Mouse (Mus musculus): ENCODE data around the gene Lat2.
"Not testable (repeated sequence)": the region's sequence is repeated elsewhere in the genome, so short reads cannot be mapped to it uniquely, and the experiment has no call there.

The Lat2 gene

DNA sequence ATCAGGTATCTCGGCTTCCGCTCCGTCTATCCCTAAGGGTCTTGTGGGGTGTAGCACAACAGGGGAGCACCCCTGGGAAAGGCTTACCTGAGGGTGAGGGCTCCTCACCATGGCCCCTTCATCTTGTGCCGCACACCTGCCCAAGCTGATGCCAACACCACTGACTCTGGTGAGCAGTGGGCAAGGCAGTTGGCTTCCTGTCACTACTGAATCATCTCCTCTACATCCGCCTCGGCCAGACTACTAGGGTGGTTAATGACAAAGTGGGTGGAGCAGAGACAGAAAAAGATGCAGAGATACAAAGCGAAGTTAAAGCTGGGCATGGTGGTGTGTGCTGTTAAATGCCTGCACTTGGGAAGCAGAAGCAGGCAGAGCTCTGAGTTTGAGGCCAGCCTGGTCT lies at the start of gene Lat2:
TSS of gene Lat2 (minus strand) at position 224 of the 400 bp plus-strand sequence.
- DNase-seq (ENCODE audit: low spot score): no peak

DNA sequence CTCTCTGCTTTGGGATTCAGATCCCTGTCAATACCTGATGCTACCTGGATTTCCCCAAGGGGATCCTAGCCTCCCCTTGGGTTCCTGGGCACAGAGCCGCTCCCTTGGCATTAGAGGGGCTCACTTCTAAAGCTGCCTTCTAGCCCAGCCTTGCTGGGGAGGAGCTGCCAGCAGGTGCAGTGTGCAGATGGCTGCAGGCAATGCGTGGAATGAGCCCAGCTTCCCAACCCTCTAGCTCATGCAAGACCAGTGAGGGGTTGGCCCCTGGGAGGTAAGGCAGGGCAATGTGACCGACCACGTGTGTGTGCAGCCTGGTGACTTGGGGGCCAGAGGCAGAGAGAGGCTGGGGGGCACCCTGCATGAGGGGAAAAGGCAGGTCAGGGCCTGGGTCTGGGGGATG lies 41.9 kb upstream of the Lat2 start:
- no peak for DNase-seq (ENCODE audit: low spot score)

DNA sequence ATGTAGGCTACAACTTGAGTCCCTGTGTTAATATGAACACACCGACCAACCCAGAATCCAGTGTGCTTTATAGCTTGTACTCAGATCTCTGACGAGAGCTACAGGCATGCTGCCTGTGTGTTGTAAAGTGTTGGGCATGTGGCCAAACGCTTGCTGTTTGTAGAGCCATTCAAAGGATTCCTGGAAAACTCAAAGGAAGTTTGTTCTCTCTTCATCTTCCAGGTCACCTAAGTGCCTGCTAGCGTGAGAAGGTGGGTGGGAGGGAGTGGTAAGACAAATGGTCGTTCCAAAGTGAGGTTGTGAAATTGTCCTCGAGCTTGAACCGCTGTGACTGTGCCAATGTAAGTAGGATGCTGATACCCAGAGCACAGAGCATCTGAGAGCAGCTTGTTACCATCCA lies 37.2 kb upstream of the Lat2 start:
- DNase-seq (ENCODE audit: low spot score): no peak

DNA sequence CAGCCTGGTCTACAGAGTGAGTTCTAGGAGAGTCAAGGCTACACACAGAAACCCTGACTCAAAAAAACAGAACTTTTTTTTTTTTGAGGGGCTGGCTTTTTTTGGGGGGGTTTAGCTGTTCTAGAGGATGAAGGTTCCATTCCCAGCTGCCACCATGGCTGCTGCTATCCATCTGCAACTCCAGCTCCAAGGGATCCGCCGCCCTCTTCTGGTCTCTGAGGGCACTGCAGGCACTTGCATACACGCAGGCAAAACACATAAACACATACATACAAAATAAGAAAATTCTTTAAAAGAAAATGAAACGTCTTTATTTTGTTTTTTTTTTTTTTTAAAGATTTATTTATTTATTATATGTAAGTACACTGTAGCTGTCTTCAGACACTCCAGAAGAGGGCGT lies 36.1 kb upstream of the Lat2 start:
- DNase-seq (ENCODE audit: low spot score): no peak

DNA sequence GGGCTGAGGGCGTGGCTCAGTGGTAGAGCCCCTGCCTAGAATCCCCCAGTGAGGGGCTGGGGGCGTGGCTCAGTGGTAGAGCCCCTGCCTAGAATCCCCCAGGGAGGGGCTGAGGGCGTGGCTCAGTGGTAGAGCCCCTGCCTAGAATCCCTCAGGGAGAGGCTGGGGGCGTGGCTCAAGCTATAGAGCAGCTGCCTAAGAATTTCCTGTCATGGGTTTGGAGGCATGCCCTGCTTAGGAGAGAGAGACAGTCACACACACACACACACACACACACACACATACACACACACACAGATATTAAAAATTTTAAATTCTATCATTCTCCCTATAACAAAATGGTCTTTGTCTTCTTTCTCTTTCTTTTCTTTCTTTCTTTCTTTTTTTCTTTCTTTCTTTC lies 34.2 kb upstream of the Lat2 start:
- not testable (repeated sequence) for DNase-seq (ENCODE audit: low spot score)

DNA sequence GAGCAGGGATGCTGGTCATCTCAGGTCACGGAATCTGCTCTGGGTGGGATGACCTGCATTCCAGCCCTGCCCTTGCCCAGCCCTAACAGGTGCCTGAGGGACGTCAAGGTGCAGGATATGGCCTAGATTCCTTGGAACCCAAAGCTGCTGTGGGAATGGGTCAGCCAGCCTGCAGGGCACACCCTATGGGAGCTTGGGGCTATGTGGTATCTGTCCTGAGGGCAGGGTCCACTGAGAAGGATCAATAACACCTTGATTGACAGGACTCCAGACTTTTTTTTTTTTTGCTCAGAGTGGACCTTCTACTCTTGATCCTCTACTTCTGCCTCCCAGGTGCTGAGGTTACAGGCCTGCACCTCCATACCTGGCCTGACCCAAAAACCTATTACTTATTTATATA lies 32.6 kb upstream of the Lat2 start:
- DNase-seq (ENCODE audit: low spot score): no peak

DNA sequence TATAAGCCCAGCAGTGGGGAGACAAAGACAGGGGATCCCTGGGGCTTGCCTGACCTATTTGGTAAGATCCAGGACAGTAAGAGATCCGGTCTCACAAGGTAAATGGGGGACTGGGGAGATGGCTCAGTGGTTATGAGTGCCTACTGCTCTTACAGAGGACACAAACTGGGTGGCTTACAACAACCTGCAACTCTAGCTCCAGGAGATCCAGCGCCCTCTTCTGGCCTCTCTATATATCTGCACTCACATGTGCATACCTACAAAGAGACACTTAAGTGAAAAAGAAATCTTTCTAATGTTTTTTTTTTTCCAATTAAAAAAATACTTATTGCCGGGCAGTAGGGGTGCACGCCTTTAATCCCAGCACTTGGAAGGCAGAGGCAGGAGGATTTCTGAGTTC lies 31.6 kb upstream of the Lat2 start:
- DNase-seq (ENCODE audit: low spot score): no peak

DNA sequence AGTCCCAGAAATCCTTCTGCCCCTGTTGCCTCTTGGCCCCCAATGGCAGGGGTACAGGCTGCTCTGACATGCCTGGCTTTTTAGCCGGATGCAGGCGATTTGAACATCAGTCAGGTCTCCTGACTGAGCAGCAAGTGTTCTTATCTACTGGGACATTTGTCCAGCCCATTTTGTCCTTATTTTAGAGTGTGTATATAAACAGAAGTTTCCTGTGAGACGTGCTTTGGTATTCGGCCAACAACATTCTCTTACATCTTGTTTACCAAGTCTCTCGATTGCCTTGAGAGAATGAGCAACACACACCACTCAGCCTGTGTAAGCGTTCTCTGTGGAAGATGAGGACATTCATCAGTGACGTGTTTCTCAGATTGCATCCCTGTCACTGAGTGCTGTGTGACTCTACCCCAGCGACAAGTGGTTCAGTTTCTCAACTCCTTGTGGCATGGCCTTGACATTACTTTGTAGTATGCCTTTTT lies 29.9 kb upstream of the Lat2 start:
- DNase-seq (ENCODE audit: low spot score): no peak

DNA sequence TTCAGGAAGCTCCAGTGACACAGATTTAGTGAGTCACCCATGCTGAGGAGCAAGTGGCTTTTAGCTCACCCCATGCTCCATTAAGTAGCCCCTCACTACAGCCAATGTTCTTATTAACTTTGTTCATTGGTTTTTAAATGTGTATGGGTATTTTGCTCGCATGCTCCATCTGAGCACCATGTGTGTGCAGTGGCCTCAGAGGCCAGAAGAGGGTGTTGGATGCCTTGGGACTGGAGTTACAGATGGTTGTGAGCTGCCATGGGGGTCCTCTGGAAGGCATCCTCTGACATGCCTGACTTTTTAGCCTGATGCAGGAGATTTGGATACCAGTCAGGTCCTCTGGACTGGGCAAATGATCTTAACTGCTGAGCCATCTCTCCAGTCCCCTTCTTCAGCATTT lies 29.3 kb upstream of the Lat2 start:
- DNase-seq (ENCODE audit: low spot score): no peak

DNA sequence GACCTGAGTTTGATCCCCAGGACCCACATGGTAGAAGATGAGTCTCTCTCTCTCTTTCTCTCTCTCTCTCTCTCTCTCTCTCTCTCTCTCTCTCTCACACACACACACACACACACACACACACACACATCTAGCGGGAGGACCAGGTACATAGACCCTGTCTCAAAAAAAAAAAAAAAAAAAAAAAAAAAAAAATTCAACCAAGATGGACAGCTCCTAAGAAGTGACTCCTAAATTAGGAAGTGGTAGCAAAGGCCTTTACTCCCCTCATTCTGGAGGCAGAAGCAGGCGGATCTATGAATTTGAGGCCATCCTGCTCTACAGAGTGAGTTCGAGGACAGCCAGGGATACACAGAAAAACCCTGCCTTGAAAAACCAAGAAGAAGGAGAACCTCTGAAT lies 25.5 kb upstream of the Lat2 start:
- no peak for DNase-seq (ENCODE audit: low spot score)

DNA sequence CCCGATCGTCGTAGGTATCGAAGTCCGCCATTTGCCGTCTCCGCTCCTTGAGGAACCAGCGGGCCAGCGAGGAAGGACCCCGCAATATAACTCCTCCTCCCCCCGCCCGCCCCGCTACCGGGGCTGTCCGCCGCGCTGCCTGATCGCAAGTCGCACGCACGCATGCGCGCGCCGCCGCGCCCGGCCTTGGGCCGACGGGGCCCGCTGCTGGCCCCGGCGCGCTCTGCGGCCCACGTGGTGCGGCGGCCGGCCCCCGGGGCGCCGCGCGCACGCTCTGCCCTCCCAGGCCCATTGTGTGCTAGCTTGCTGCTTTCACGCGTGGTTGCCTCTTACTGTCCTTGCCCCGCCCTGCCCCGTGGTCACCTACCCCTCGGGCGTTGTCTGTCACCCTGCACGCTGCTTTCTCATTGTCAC lies 24.5 kb upstream of the Lat2 start, which contains the start of gene Eif4h:
TSS of gene Eif4h (minus strand) at position 222 of the 414 bp plus-strand sequence.
- DNase-seq (ENCODE audit: low spot score): peak; percentile 86

DNA sequence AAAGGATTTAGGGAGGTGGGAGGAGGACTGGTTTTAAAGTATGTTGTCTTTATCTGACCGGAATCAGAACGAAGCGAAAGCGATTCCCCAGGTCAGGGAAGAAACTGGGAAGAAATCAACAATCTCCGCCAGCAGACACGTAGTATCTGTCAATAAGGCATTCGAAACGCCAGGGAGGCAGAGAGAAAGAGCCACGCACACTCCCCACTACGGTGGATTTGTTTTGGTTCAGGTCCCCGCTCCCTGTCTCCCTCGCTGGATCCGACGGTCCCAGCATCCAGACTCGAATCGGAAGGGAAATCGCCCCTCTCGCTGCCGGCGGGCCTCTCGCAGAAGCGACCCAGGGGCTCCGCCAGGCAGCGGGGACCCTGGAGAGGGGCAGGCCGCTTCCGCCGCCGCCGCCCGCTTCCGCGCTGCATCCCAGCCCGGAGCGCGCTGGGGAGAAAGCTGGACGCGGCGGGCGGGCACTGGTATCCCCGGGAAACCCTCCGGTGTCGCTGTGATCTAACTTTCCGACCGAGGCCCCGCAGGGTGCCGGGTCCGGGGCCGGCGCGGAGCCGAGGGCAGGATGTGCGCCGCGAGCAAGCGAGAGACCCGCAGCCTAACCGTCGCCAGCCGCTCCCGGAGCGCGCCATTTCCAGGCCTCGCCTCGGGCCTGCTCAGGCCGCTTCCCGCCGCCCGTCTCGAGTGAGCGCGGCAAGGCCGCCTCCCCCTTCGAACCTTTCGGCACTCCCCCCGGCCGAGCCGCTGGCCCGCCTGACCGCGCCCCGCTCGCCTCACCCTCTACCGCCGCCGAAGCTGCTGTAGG lies 23.8 kb upstream of the Lat2 start:
- DNase-seq (ENCODE audit: low spot score): no peak

DNA sequence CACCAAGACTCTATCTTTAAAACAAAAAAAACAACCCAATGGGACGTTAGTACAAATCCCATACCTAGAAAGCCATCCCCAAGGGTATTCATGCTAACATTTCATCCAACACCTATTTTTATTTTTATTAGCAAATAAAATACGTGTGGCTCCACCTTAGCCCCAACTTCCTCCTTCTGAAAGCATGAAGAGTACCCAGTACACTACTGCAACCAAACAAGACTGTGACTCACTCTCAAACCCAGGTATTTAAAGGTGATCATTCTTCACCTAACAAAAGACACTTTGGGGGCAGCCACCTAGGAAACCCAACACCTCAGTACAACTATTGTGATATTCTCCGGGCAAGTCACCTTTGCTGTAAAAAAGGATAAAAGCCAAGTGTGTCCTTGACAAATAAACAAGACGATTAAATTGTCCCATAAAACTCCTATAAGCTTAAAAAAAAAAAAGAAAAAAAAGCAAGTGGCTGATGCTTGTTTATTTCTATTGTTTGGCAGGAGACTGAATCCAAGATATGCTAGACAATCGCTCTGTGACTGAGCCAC lies 23.1 kb upstream of the Lat2 start:
- DNase-seq (ENCODE audit: low spot score): no peak

DNA sequence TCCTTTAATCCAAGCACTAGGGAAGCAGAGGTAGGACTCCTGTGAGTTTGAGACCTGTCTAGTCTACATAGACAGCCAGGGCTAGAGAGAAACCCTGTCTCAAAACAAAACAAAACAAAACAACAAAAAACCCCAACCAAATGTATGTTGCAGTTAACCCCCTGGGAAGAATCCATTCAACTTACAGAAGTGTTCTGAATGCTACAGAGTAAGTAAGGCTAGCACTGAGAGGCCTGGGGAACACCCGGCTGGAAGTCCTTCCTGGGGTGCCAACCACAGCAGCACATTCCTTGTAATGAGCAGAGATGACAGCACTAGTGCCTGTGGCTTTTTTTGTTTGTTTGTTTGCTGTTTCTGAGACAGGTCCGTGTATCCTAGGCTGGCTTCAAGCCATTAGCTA lies 18.0 kb upstream of the Lat2 start:
- no peak for DNase-seq (ENCODE audit: low spot score)

DNA sequence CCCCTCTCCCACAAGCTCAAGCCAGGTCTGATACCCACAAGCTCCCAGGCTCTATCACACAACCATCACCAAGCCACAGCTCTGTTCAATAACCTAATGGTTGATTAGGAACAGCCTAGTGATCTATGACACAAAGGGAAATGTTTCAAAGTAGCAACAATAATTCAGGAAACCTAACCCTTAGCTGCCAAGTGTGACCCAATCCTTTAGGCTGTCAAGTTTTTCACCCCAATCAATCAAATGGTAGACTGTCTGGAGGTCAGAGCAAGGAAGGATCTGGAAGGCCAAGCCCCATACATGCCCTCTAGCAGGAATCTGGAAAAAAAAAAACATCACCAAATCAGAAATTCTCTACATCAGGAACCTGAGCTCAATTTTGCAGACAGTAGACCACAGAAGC lies 16.0 kb upstream of the Lat2 start:
- no peak for DNase-seq (ENCODE audit: low spot score)

DNA sequence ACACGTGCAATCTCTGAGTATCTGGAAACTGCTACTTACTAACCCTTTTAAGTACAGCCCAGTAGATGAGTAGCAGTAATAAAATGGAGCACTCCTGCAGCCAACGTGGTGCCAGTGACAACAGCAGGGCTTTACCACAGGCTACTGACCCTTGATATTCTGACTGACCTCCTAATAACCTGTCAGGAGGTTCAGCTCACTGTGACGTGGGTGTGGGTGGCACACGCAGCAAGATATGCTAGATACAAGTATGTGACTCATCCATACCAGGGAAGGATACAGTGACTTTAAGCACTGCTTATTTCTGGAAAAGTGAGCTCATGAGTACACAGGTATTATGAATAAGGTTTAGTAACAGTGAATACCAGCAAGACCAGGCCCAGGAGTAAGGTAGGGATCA lies 14.7 kb upstream of the Lat2 start:
- DNase-seq (ENCODE audit: low spot score): no peak

DNA sequence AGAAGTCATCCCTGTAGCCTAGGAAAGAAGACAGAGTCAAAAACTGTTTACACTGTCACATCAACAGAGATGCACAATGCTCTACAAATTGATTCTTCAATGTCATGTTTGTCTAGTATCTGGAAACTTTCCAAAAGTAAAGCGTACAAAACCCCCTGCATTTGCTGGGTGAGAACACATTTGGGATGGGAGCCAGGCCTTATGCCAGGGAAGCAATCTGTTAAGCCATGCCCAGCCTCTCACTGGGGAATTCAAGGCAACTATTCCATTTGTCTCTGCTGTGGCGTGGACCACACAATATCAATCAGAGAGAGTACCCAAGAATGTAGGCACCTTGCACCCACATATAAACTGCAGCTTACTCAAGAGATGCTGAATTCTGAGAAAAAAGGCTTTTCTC lies 7.2 kb upstream of the Lat2 start:
- DNase-seq (ENCODE audit: low spot score): no peak

DNA sequence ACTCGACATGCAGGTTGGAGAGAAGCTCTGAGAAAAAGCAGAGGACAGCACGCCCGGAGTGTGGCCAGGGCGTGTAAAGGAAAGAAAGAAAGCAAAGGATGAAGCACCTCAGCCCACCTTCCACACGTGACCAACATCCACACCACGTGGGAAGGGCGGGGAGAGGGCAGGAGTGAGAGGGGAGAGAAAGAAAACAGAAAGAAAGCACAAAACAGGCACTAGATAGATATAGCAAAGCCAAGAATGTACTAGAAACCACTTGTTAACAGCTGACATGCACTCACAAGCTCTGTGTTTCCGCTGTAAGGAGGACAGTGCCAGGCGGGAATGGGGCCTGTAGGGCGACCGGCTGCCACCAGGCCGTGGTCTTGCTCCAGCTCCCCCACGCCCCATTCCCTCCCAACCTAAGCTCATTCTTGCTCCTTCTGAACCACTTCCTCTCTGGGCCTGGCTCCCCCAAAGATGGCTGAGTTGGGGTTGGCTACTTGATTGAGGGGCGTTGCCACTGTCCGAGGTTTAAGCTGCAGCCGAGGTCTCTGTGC lies 6.3 kb upstream of the Lat2 start:
- DNase-seq (ENCODE audit: low spot score): no peak

DNA sequence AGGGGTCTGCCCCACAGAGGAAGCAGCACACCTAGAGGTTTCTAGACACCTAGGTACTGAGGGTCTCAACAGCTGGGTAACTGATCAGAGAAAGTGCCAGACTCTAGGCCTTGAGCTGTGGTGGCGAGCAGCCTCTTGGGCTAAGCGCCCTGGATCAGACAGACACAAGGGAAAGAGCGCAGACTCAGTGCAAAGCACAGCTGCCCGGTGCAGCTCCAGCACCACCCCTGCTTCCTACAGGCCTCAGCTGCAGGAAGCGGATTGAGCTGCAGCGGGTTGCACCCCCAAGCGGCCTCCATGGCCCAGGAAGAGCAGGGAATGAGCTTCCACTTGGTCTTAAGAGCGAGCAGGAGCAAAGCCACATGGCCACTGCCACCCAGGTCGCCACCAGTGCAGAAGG lies 5.6 kb upstream of the Lat2 start:
- no peak for DNase-seq (ENCODE audit: low spot score)

DNA sequence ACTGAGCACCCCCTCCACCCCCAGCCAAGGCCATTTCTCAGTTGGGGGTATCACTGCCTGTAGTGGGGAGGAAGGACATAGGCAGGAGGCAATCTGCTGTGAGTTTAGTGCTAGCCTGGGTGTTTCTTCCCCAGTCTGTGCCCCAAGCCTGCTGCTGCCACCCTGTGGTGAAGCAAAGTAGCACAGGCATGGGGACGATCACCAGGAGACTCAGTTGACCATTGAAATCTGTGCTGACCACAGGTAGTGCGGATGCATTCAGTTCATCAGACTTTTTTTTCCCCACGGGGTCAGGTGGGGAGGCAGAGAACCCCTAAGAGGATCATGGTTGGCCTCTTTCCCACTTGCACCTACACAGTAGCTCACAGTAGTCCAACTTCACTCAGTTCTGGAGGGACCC lies 2.2 kb upstream of the Lat2 start:
- DNase-seq (ENCODE audit: low spot score): no peak

DNA sequence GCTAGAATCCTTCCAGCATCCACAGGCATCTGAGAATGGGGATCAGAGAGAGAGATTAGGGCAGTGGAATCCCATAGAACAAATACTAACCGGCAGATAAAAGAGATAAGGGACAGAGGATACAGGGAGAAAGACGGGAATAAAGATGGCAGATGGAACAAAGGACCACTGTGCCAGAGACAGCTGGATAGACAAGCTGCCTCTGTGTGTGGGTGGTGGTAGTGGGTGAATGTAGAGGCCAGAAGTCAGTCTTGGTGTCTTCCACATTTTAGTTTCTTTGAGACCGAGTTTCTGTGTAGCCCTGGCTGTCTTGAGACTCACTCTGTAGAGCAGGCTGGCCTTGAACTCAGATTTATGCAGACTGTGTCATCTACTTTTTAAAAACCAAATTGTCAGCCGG lies 955 bp upstream of the Lat2 start:
- no peak for DNase-seq (ENCODE audit: low spot score)

DNA sequence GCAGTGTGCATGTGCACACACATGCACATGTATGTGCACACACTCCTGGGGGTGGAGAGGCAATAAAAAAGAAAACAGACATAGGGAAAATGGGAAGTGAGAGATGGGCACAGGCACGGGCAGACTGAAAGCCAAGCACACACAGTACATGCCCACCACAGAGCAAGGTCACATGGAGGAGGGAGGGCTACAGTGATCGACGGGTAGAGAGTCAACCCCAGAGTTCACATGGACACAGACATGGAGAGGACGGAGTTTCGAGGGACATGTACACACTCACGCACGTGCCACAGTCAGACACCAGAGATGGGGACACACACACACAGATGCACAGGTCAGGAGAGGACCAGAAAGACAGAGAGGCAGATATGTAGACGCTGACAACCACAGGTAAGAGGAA lies 555 bp upstream of the Lat2 start:
- no peak for DNase-seq (ENCODE audit: low spot score)

DNA sequence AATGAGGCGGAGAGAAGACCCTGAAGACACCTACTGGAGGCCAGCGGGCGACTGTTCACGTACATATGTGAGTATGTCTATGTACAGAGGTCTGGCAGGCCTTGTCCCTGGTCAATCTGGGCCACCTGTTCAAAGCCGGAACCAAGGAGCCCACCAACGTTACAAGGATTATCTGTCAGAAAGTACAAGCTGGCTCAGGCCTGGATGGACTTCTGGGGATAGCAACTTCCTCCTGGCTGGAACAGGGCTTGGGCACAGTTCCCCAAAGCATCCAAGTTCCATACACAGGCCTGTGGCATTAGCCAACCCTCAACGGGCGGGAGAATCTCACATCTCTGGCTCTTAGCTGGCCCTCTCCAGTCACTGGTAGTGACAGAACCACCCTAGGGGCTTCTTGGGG lies 529 bp downstream of the Lat2 start:
- DNase-seq (ENCODE audit: low spot score): no peak

DNA sequence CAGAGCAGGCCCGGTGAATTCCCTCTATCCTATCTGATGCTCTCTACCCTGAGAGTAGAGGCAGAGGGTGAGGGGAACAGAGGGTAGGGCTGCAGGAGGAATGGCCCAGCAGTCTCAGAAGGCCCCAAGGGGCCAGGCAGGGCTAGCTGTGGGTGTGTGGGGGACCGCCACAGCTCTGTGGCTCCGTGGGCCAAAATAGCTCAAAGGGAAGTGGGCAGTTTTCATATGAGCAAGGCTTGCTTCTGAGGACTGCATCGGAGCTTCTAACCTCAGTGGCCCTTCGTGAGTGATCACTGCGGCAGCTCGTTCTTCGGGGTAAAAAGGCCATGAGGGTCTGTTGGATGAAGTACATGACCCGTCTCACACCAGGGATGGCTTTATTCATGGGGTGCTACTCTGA lies 1.1 kb downstream of the Lat2 start:
- DNase-seq (ENCODE audit: low spot score): no peak
